Mouse (Mus musculus) retina, postnatal 7 days (tissue): ENCODE measurements around the gene Isy1.

Source experiments
- DNase-seq: peaks from one replicate; pipeline ENCODE4 v3.0.0-alpha.2; 2012; ENCODE audit warnings: low read depth, low spot score

The Isy1 gene

DNA sequence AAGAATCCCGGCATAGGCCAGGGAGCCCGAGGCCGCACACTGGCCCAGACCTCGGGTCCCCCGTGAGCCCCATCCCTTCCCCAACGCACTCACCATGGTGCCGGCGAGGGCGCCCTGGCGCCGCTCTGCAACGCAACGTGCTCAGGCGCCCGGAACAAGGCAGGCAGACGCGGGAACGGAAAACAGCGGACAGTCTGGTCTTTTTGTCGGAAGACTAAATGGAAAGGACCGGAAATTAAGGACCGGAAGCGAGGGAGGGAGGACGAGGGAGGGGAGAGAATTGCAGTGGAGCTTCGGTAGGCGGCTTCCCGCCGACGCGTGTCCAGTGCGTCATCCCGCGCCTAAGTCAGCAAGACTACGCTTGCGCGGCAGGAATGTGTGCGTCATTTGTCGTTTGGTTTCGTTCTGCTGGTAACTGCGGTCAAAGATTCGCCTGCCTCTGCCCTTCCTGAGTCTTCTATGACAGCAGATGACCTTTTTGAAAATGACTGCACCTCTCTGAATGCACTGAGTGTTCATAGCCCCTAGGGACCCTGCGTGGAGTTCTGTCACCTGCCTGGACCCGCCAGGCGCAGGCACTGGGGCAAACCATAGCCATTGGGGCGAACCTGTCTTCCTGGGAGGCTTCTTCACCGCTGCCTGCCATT is at the start of gene Isy1:
Gene Isy1, minus strand, starts transcription at position 248 of the 647 bp plus-strand sequence.
- DNase-seq = peak; percentile 95

DNA sequence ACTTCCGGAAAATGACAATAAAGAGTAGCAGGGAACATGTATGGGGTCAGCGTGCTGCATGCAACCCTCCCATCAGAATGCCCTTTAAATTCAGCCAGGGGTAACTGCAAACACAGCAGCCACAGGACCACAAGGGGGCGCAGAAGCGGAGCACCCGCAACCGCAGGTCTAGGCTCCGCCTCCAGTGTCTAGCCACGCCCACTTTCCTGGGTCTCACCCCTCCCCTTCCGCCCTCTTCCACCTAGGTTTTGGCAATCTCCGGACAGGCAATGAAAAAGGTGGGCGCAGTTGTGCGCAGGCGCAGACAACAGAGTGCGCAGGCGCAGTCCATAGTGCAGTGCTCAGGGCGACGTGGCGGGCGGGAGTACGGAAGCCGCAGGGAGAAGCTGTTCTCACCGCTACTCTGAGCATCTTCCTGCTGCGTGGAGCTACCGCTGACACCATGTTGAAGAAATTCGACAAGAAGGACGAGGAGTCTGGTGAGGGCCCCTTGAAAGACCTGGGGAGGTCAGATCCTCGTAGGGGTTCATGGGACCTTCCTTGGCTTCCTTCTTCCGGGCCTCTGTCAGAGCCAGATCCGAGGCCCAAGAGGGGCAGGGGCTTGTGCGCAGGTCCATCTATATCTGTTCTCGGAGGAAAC is 49.1 kb upstream of the Isy1 start, which contains the start of gene Copg1:
Gene Copg1, plus strand, starts transcription at position 221 of the 640 bp plus-strand sequence.
- DNase-seq = peak; percentile 99

- DNase-seq = no peak
Observed at GRCm38 (mm10) chr6:87886721-87887120, 48.1 kb upstream of the Isy1 start.

GRCm38 (mm10) chr6:87882816-87883215 is 44.2 kb upstream of the Isy1 start:
- no peak for DNase-seq

DNA sequence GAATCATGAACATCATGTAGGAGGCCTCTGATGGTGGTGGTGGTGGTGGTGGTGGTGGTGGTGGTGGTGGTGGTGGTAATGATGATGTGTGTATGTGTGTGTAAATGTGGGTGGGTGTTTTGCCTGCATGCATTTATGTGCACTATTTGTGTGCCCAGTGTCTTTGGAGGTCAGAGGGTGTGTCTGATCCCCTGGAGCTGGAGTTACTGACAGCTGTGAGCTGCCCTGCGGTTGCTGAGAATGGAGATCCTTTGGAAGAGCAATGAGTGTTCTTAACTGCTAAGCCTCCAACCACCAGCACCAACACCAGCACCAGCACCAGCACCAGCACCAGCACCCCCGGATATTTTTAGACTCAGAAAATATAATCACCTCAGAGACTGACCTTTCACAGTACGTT is 43.6 kb upstream of the Isy1 start:
- no peak for DNase-seq

DNA sequence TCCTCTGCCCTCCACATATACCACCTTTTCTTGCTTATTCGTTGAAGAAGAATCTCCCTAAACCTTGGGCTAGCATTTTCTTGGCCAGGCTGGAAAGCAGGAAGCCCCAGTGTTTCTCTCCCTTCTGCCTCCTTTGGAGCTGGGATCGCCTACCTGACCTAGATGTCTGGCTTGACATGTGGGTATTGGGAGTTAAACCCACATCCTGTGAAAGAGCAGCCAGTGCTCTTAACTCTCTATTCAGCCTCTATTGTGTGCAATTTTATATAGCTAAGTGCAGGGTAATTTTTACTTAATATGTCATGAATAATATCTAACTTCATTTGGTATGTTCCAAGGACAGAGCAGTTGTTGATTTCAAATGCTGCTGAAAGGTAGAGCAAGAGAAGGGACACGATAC is 41.0 kb upstream of the Isy1 start:
- no peak for DNase-seq

DNA sequence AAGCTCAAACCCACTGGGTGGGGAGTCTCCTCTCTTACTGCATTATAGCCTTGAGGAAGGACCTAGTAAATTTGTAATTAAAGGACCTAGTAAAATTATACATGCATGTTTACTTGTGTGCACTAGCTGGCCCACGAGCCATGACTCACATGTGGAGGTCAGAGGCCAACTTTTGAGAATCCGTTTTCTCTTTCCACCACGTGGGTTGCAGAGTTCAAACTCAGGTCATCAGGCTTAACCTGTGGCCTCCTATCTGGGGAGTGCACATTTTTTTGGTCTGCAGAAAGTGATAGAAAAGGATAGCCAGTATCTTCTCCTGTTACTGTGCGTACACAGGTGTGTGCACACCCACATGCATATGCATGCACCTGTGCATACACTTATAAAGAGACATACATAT is 40.4 kb upstream of the Isy1 start:
- DNase-seq = no peak

- no peak for DNase-seq
Observed at GRCm38 (mm10) chr6:87876068-87876643, 37.6 kb upstream of the Isy1 start.

DNA sequence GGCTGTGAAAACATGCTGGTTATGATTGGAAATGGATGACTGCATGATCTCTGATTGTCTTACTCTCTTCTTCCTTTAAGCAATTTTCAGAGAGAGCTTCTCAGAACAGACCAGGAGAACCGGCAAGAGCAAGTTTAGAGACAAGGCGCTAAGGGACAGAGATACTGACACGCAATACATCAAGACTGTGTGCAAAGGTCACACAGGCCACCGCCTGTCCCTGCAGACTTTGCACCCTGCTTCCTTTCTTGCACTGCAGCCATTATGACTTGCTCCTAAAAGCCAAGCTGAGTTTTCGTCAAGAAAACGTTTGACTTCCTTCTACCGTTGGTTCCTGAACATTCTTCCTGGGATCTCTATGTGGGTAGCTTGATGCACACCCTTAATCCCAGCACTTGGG is 37.0 kb upstream of the Isy1 start:
- DNase-seq = no peak

- no peak for DNase-seq
Observed at GRCm38 (mm10) chr6:87875083-87875482, 36.5 kb upstream of the Isy1 start.

DNA sequence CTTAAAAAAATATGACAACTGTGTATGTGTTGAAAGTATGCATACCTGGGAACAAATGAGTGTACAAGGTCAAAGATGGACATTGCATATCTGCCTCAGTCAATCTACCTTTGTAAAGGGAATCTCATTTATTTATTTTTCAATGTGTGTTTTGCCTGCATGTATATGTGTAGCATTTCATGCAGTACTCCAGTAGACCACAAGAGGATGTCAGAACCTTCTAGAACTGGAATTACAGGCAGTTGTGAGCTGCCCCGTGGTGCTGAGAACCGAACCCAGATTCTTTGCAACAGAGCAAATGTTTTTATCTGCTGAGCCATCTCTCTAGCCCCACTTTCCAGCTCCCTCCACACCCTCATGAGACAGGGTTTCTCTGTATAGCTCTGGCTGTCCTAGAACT is 35.4 kb upstream of the Isy1 start:
- no peak for DNase-seq

DNA sequence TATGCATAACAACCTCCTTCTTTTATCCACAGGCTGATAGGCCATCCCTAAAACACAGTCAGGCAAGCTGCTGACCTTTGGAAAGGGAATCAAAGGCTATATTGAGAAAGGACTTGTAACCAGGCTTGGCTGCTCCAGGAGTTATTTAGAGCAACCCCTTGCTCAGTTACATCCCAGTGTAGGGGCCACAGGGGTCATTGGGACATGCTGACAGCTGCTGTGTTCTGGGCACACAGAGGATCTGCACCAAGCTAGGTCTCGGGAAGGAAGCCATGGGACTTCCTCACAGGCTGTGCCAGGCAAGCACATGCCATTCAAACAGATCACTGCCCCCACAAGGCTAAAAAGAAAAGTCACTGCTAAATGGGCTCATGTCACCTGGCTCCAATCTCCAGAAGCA is 34.5 kb upstream of the Isy1 start:
- no peak for DNase-seq

DNA sequence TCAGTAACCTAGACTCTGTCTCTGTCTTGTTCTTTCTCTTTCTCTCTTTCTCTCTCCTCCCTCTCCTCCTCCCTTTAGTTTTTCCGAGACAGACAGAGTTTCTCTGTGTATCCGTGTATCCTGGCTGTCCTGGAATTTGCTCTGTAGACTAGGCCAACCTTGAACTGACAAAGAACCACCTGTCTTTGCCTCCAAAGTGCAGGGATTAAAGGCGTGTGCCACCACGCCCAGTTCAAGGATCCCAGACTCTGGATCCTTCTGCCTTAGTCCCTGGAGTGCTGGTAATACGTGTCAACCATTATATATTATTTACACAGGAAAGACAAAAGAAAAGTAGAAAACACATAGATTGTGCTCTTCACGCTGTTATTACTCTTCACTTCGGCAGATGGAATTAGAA is 32.6 kb upstream of the Isy1 start:
- DNase-seq = no peak

DNA sequence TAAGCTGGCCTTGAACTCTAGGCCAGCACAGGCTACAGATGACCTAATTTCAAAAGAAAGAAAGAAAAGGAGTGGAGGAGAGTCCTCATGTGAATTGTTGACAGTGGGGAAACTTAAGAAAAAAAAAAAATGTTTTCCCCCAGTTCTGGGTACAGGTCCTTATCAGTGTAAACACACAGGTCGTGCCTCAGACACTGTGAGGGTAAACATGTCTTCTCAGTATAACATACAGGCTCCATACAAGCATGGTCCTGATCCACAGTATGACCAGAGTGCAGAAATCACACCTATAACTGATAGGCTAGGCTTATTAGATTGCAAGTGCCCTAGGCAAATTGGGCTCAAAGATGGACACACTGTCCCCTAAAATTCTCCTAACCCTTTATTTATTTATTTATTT is 31.8 kb upstream of the Isy1 start:
- no peak for DNase-seq

DNA sequence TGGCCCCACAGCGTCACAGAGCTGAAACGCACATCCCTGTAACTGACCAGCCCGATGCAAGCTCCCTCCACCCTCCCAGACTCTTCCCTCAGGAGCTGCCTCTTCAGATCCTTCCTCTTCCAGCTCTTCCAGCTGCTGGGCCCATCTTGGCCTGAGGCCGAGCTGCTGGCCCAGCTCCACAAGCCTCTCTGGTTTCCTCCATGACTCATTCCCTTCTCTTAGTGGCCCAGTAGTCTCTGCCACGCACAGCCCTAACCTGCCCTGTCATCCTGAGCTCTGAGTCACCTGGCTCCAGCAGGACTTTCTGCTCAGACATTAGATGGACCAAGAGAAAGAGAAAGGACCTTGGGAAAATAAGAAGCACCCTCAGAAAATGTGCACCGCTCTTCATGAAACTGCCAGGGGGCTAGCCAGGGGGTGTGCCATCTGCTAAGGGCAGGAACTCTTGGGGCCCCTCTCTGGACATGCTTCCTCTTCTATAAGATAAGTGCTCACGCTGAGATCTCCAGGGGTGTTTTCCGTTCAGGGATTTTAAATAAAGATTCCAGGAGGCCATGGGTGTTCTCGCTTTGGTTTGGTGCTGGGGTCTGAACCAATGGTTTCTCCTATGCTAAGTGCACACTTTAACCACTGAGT is 30.4 kb upstream of the Isy1 start:
- DNase-seq = no peak

GRCm38 (mm10) chr6:87867256-87867655 is 28.7 kb upstream of the Isy1 start:
- no peak for DNase-seq

DNA sequence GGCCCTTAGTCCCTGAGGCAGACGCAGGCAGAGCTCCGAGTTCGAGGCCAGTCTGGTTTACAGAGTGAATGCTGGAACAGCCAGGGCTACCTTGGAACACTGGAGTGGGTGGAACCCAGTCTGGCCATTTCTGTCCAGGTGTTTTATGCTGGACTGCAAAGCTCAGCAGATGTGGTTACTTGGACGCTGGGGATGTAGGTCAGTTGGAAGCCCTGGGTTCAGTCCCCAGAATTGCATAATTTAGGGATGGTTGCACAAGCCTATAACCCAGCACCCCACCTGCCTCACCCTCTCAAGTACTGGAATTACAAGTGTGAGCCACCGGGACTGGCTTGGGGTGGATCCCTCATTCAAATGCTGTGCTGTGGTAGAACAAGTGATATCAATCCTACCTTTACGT is 27.6 kb upstream of the Isy1 start:
- no peak for DNase-seq

- no peak for DNase-seq
Observed at GRCm38 (mm10) chr6:87857071-87857470, 18.5 kb upstream of the Isy1 start.

GRCm38 (mm10) chr6:87853446-87853845 is 14.8 kb upstream of the Isy1 start:
- no peak for DNase-seq

DNA sequence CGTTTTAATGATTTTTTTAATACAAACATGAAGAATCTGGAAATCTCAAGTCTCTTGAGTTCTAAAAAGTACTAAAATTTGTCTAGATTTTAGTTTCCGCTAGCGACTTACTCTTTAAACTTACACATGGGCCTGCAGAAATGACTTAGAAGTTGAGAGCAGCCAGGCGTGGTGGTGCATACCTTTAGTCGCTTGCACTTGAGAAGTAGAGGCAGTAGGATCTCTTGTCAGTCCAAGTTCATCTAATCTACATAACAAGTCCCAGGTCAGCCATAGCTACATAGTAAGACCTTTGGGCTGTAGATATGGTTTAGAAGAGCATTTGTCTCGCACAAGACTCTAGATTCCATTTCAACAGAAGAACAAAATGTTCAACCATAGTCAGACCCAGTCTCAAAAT is 13.3 kb upstream of the Isy1 start:
- no peak for DNase-seq

DNA sequence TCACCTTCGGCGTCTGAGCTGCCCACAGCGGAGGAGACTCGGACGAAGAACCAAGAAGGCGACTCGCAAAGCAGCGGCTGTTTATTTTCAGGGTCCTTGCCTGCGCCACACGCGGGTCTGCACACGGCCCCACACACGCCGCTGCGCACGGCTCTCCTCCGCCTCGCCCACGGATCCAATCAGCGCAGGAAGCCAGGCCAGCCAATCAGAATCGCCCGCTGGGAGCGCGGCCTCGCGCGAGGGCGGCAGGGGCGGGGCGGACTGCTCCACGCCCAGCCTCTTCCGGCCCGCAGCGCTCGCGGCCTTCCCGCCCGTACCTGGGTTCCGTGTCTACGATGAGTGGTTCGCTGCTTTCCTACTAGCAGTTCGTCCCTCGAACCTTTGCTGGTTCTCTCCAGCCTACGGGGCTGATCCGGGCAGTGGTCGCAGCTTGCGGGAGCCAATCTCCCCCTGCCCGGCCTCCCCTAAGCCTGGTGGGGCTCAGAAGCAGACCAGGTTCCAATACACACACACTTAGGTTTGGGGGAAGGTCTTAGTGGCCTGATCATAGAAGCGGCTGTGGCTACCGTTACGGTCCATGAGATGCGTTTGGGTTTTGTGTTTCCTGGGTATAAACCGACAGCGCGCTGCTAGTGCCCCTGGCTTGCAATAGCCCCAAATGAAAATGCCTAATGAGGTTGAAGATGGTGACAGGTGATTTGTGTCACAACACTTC is 12.5 kb upstream of the Isy1 start, which contains the start of gene Cnbp:
Gene Cnbp, minus strand, starts transcription at position 207 of the 715 bp plus-strand sequence.
- peak; percentile 98 for DNase-seq
